Mouse (Mus musculus) lung, postnatal 0 days (tissue): ENCODE measurements around the gene Fam206a.

ENCODE experiments used
- CTCF ChIP-seq: IDR thresholded peaks from 2 replicates; pipeline ENCODE4 v1.5.1; 2016; ENCODE audit warnings: antibody characterized with exemption, mild to moderate bottlenecking
- EP300 ChIP-seq: IDR thresholded peaks from 2 replicates; pipeline ENCODE4 v1.6.1; 2016; ENCODE audit warnings: antibody characterized with exemption, mild to moderate bottlenecking, control low read depth

DNA sequence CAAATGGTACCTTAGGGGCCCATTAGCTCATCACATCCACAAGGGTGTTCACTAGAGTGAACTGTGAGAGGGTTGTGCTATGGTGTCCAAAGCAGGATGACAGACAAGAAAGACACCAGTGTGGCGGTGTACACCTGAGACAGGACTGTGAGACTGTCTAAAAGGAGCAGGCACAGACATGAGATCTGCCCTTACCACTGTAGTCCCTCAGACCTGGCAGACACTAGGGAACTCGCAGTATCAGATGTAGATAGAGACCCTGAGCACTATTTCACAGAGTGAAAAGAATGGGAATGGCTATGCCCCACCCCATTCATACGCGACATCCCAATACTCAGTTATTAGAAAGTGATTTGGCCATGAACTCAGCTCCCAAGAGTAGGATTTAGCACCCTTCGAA is 53.8 kb downstream of the Fam206a start:
- no peak for TF ChIP-seq CTCF
- TF ChIP-seq EP300: no peak
